Mouse (Mus musculus): ENCODE results near the gene Prickle3.

The Prickle3 gene

DNA sequence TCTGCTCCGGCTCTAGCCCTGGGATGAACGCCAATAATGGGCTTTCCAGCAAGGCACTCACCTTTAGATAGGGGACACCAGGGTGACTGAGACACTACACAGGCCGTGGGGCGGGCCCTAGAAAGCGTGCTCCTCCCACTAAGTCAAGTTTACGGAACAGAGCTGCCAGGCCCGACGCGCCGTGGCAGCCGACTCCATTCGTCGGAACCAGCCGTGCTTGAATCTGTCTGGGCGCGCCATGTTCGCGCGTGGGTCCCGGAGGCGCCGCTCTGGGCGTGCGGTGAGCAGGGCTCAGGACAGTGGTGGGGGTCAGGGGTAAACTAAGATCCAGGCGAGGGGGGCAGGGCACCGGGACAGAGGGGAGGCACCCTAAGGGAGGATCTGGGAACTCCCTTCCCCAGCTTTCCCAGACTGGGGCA lies at the start of gene Prickle3:
Prickle3 (plus strand) TSS at position 40 of the 419 bp plus-strand sequence.
- in situ Hi-C loops (cut with MboI; ENCODE audit: low pct_unique_long_range_greater_than_20kb in 1 of 2, low sequenced_read_pairs in 2 of 2, unreplicated experiment in 1 of 2) = no loop called here

DNA sequence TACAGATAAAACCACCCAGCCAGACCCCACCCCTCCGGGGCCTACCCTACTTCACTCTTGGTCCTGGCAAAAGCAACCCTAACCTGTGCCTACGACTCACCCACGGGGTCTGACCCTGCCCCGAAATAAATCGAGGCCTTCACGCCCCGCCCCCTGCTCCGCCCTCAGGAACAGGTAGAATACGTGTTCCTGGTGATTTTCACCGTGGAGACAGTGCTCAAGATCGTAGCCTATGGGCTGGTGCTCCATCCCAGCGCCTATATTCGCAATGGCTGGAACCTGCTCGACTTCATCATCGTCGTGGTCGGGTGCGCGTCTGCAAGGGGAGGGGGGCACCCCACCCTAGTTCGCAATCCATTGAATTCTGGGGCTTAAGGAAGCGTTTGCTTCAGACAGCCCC lies 47.0 kb upstream of the Prickle3 start:
- in situ Hi-C loops (cut with MboI; ENCODE audit: low pct_unique_long_range_greater_than_20kb in 1 of 2, low sequenced_read_pairs in 2 of 2, unreplicated experiment in 1 of 2) = no loop called here

DNA sequence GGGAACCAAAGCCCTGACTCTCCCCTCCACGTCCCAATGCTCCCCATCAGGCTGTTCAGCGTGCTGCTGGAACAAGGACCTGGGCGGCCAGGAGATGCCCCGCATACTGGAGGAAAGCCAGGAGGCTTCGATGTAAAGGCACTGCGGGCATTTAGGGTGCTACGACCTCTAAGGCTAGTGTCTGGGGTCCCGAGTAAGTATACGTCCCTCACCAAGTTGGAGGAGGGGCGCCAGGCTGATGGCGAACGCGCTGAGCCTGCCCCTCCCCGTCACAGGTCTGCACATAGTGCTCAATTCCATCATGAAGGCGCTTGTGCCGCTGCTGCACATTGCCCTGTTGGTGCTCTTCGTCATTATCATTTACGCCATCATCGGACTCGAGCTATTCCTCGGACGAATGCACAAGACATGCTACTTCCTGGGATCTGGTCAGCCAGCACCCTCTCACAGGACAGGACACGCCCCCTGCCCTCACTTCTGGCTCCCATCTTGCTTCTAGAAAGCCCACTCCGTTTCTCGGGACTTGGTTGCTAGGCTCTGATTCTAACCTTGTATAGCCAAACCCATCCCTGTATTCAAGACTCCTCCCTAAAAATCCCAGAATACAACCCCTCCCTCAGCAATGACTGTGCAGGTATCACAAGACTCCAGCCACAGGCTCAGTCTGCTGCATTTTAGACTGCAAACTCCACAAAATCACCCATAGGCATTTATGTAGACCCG lies 46.4 kb upstream of the Prickle3 start:
- in situ Hi-C loops (cut with MboI; ENCODE audit: low pct_unique_long_range_greater_than_20kb in 1 of 2, low sequenced_read_pairs in 2 of 2, unreplicated experiment in 1 of 2) = no loop called here

DNA sequence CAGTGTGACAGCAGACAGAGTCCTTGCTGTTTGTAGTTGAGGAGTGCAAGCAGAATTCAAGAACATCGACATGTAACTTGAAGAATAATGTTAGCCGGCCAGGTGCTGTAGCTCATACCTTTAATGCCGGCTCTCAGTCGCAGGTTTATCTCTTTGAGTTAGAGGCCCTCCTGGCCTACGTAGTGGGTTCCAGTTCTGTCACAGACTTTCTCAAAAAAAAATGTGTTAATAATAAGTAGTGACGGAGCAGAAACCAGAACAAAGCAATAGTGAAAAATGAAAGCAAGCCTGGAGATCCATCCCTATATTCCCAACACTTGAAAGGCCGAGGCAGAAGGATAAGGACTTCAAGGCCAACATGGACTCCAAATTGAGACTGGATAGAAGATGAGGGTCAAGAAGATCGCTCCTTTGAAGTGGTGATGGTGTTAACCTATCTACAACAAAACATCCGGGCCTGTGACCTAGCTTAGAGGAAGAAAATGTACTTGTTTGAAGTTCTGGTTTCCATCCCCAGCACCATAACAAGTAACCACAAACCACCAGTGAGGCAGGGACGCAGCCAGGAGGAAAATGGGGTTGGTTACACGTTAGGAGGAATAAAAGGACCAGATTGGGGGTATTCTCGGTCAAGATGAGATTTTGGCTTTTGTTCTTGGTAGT lies 39.0 kb upstream of the Prickle3 start:
- in situ Hi-C loops (cut with MboI; ENCODE audit: low pct_unique_long_range_greater_than_20kb in 1 of 2, low sequenced_read_pairs in 2 of 2, unreplicated experiment in 1 of 2) = no loop called here

DNA sequence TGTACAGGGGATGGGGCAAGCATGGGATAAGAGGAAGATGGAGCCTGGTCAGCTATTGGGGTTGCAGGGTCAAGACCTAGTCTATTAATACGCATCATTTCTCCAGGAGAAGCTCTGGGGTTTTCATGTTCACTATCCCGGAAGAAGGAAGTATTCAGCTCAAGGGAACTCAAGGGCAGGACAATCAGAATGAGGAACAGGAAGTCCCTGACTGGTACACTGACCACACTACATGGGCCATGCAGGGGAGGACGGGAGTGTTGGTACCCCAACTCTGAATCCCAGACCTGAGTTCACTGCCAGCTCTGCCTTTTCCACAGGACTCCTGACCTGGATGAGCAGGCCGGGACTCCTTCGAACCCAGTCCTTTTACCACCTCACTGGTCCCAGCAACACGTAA lies 24.5 kb upstream of the Prickle3 start:
- in situ Hi-C loops (cut with MboI; ENCODE audit: low pct_unique_long_range_greater_than_20kb in 1 of 2, low sequenced_read_pairs in 2 of 2, unreplicated experiment in 1 of 2) = no loop called here

DNA sequence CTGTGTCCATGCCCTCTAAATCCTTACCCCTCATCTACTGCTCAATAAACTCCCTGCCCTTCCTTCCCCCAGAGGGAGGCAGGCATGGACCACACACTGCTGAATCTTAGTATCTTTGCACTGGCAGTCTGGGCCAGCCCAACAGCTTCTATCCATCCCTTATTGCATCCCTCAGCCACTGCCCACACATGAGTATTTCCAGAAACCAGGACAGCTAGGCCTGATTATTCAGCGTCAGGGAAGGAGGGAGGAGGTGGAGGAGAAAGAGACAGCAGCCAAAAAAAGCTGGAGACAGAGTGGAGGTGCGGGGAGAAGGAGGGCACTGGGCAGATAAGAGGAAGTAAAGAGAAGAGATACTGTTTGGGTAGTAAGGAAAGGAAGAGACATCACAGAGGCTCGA lies 22.0 kb upstream of the Prickle3 start:
- in situ Hi-C loops (cut with MboI; ENCODE audit: low pct_unique_long_range_greater_than_20kb in 1 of 2, low sequenced_read_pairs in 2 of 2, unreplicated experiment in 1 of 2) = no loop called here

DNA sequence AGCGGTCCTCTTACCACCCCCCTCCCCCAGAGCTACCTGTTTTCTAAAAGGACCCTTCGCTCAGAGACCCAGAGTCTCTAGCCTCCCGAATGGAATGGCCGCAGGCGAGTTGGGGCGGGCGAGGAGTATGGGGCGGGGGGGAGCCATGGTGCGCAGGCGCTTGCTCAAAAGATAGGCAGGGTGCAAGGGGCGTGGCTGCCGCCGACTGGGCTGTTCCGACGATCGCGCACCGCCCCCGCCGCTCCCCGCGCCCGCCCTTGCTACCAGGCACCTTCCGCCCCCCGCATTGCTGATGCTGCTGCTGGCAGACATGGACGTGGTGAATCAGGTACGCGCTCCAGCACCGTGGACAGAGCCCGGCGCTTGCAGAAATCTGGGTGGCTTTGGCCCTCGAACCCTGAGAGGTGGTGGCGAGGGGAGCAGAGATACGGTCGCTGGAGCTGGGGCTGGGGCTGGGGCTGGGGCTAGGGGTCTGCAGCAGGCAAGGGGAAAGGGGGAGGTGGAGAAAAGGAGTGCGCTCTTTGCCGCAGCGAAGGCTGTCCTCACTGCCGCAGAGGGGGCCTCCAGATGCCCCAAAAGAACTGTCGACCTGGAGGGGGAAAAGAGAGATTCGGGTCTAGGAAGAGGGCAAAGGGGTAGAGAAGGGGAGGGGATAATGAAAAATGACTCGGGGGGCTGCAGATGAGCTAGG lies 18.5 kb upstream of the Prickle3 start, which contains the start of gene Syp:
Syp (plus strand) TSS at position 71 of the 691 bp plus-strand sequence.
- in situ Hi-C loops (cut with MboI; ENCODE audit: low pct_unique_long_range_greater_than_20kb in 1 of 2, low sequenced_read_pairs in 2 of 2, unreplicated experiment in 1 of 2) = no loop called here

DNA sequence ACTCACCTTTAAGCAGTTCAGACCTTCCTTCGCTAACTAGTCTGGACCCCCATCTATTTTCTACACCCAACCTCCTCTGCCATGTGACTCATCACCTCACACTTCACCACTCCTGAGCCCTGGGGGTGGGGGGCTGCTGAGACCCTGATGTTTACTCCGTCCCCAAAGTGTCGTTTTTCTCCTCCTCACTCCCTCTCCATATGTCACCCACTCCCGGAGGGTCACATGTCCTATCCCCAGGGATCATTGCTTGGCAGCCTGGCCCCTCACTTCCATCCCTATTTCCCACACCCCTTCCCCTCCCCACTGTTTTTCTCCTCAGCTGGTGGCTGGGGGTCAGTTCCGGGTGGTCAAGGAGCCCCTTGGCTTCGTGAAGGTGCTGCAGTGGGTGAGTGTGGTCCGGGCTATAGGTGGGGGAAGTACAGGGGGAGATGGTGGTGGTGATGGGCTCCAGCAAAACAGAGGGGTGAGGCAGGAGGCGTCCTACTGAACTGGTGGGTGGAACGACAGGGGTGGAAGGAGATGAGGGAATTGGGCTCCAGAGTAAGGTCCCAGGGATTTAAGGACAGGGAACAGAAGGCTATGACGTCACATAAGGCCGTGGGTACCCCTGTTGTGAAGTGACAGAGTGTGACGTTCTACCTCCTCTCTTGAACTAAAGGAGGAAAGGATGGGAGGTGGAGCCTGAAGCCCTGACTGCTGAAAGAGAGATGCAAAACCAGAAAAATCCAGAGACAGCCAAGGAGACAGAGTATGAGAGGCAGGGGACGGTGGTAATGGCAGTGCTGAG lies 17.3 kb upstream of the Prickle3 start:
- in situ Hi-C loops (cut with MboI; ENCODE audit: low pct_unique_long_range_greater_than_20kb in 1 of 2, low sequenced_read_pairs in 2 of 2, unreplicated experiment in 1 of 2) = no loop called here

DNA sequence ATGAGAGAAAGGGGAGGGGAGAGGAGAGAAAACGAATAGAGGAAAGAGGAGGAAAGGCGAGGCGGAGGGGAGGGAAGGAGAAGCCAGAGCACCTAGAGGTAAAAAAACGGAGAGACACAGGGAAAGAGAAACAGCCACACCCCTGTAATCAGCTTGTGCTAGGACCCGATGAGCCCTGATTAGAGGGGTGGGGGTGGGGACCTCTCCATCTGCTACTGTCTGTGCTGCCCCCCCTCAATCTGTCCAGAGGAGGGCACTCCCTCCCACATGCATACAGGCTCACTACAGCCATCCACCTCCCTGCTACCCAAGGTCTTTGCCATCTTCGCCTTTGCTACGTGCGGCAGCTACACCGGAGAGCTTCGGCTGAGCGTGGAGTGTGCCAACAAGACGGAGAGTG lies 16.3 kb upstream of the Prickle3 start:
- in situ Hi-C loops (cut with MboI; ENCODE audit: low pct_unique_long_range_greater_than_20kb in 1 of 2, low sequenced_read_pairs in 2 of 2, unreplicated experiment in 1 of 2) = no loop called here

DNA sequence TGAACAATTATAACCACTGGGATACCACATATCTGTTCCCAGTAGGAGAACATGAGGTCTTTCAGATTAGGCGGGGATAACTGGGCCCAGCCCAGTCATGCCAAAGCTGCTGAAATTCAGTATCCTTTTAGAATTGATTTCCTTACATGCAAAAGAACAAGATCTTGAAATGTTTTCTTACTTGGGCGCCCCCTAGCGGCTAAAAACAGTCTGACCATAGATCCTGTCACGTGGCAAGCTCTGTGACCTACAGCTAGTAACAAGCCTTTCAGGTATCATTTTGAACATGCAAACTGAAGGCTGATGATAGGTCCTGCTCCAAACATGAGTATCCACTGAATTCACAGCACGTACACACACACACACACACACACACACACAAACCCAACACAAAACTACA lies 11.7 kb upstream of the Prickle3 start:
- in situ Hi-C loops (cut with MboI; ENCODE audit: low pct_unique_long_range_greater_than_20kb in 1 of 2, low sequenced_read_pairs in 2 of 2, unreplicated experiment in 1 of 2) = no loop called here

DNA sequence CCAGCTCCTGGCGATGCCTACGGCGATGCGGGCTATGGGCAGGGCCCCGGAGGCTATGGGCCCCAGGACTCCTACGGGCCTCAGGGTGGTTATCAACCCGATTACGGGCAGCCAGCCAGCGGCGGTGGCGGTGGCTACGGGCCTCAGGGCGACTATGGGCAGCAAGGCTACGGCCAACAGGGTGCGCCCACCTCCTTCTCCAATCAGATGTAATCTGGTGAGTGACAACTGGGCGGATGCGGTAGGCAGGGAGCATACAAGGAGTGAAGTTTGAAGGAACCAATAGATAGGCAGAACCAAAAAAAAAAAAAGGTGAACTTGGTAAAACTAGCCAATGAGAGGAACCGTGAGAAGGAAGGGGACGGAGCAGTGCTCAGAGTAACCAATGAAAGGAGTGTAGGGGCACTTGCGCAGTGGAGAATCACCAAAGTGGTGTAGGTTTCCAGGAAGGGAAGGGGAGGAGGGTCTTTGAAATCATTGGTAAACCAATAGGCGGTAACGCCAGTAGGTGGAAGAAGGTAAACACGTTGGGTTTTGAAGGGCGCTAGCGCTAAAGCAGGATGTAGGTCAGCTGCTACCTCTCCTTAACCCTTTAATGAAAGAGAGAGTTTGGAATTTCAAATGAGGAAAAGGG lies 8.3 kb upstream of the Prickle3 start:
- in situ Hi-C loops (cut with MboI; ENCODE audit: low pct_unique_long_range_greater_than_20kb in 1 of 2, low sequenced_read_pairs in 2 of 2, unreplicated experiment in 1 of 2) = no loop called here

DNA sequence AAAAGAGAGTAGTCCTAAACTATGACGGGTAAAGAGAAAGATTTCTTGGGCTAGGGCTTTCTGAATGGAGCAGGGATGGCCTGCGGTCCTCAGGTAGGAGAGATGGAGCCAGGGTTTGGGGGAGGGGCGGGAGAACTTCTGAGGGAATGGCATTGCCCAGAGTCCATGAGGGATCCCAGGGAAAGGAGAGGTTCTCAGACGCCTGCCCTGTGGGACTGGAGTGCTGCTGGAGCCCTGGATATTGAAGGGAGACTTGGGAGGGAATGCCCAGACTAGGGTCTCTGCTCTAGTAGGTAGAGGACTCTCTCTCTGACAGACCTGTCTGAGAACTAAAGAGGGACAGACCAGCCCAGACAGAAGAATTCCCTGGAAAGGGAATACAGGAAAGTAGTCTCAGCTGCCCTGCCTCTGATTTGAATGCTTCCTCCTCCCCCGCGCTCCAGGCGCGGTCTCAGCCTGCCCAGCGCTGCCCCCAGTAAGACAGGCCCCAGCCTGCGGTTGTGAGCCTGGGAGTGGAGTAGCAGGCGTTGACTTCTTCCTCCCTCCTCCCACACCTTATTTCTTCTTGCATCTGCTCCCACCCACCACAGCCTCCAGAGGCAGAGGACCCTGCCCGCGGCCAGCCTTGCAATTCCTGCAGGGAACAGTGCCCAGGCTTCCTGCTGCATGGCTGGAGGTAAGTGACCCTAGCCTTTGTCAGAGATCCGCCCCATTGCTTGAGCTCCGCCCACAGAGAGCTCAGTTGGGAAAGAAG lies 1.1 kb downstream of the Prickle3 start:
- in situ Hi-C loops (cut with MboI; ENCODE audit: low pct_unique_long_range_greater_than_20kb in 1 of 2, low sequenced_read_pairs in 2 of 2, unreplicated experiment in 1 of 2) = no loop called here

DNA sequence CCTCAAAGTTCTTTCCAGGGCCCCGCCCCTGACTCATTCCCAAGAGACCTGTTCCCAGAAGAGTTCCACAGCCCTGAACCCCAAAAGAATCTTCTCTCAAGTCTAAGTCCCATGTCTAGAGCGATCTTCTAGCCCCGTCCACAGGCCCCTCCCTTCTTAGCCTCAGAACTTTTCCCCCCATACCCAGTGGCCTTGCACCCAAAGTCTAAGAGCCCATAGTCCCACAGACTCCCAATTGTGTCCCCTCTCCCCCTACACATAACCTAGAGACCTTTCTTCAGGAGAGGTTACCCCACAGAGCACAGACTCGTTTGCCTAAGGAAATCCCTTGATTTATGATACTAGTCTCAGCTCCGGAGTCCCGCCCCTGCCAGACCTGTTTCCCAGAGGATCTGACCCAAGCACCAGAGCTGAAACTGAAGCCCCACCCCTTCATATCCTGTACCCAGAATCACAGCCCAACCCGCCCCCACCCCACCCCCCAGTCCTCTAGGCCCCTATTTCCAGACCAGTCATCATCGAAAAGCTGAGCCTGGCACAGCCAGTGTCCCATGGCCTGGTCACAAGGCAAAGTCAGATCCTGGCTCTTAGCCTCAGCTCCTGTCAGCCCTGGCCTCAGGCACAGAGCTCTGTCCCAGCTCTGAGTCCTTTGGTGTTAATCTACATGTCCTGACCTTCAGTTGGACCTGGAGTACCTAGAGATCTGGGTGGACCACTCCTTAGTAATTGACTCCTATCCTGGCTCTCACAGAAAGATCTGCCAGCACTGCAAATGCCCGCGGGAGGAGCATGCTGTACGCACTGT lies 1.9 kb downstream of the Prickle3 start:
- in situ Hi-C loops (cut with MboI; ENCODE audit: low pct_unique_long_range_greater_than_20kb in 1 of 2, low sequenced_read_pairs in 2 of 2, unreplicated experiment in 1 of 2) = no loop called here

DNA sequence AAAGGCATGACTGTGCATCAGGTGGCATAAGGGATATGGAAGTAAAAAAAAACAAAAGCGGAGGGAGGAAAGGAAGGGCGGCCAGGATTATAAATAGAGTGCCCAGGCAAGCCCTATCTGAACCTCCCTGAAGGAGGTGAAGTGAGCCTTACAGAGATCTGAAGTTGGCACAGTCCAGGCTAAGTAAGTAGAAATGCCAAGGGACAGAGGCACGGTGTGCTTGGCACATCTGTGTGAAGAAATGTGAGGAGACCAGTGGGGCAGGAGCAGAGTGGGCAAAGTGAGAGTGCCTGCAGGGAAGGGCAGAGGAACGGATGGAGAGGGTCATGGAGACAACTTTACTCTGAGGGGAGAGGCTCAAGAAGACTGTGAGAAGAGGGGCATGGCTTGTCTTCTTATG lies 4.0 kb downstream of the Prickle3 start:
- in situ Hi-C loops (cut with MboI; ENCODE audit: low pct_unique_long_range_greater_than_20kb in 1 of 2, low sequenced_read_pairs in 2 of 2, unreplicated experiment in 1 of 2) = no loop called here

DNA sequence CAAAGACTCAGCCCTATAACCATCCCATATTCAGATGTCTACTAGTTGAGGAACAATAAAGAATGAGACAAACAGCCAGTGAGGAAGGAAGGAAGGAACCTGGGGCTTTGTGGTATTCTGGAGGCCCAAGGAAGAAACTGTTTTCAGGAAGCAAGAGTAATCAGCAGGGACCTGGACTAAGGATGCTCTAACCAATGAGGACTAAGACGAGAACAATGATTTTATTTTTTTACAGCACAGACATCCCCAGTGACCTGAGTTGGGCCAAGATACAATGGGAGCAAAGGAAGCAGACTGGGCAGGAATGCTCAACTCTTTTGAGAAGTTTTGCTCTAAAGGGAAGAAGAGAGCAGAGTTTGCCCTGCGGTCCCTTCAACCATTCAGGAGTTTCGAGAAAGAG lies 5.9 kb downstream of the Prickle3 start:
- in situ Hi-C loops (cut with MboI; ENCODE audit: low pct_unique_long_range_greater_than_20kb in 1 of 2, low sequenced_read_pairs in 2 of 2, unreplicated experiment in 1 of 2) = no loop called here

DNA sequence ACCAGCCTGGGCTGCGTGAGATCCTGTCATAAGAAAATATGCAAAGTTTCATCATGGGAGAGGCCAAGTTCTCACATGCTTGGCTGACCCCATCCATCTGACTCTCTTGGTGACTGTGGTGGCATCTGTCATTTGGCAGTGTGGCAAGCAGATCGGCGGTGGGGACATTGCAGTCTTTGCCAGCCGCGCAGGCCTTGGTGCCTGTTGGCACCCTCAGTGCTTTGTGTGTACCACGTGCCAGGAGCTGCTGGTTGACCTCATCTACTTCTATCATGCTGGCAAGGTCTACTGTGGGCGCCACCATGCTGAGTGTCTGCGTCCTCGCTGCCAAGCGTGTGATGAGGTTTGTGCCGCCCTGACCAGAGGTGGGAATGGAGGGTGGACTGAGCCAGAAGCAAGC lies 7.7 kb downstream of the Prickle3 start:
- in situ Hi-C loops (cut with MboI; ENCODE audit: low pct_unique_long_range_greater_than_20kb in 1 of 2, low sequenced_read_pairs in 2 of 2, unreplicated experiment in 1 of 2) = no loop called here

All from mouse embryonic stem cell (cell line).